Mouse (Mus musculus) limb, embryonic 15.5 days (tissue): ENCODE data around the gene Rsc1a1. TPM values are rescaled to one million over a fixed set of nuclear protein-coding genes. Genes with fewer than 3 reads are reported as not detected.

Experiments
- ATAC-seq: fragments of 200-750 bp; cut with Nextera tagmentation; 2 replicates; pipeline ENCODE4 v1.8.0; 2017; ENCODE audit warnings: low read depth, moderate TSS enrichment; ENCODE audit not compliant: insufficient number of reproducible peaks, low FRiP score, low TSS enrichment
- H3K27ac ChIP-seq: fragments of 300-500 bp; sonication (generic); 2 replicates; pipeline ENCODE4 v1.5.1; 2015; ENCODE audit warnings: moderate library complexity, mild to moderate bottlenecking, inconsistent platforms
- H3K27me3 ChIP-seq: fragments of 300-500 bp; sonication (generic); 2 replicates; pipeline ENCODE4 v1.6.1; 2015; ENCODE audit warnings: inconsistent platforms
- H3K36me3 ChIP-seq: fragments of 300-500 bp; sonication (generic); 2 replicates; pipeline ENCODE4 v1.6.1; 2015; ENCODE audit warnings: inconsistent platforms
- H3K4me1 ChIP-seq: fragments of 300-500 bp; sonication (generic); 2 replicates; pipeline ENCODE4 v1.6.1; 2015; ENCODE audit warnings: inconsistent platforms
- H3K4me2 ChIP-seq: fragments of 300-500 bp; sonication (generic); 2 replicates; pipeline ENCODE4 v1.6.1; 2015; ENCODE audit warnings: mild to moderate bottlenecking, inconsistent platforms
- H3K4me3 ChIP-seq: fragments of 300-500 bp; sonication (generic); 2 replicates; pipeline ENCODE4 v1.5.1; 2015; ENCODE audit warnings: mild to moderate bottlenecking, inconsistent platforms
- H3K9ac ChIP-seq: fragments of 300-500 bp; sonication (generic); 2 replicates; pipeline ENCODE4 v1.6.1; 2015; ENCODE audit warnings: inconsistent platforms
- H3K9me3 ChIP-seq: fragments of 300-500 bp; sonication (generic); 2 replicates; pipeline ENCODE4 v1.6.1; 2016; ENCODE audit warnings: inconsistent platforms
- WGBS: fragments of 180-500 bp; shearing (Covaris S2); methylation state at CpG from one replicate; pipeline ENCODE4 v1.1.7; 2015; 5-methylcytosine and 5-hydroxymethylcytosine counted together
- polyA plus RNA-seq: library from polyadenylated mRNA; unstranded; fragments of >200 nt; fragmentation: Nextera tagmentation; extraction: Ambion mirVana; gene quantifications from 2 replicates; pipeline ENCODE4 v1.2.1, GENCODE M21; 2015

Rsc1a1 gene
- polyA plus RNA-seq, 1 experiment from 2014 or later, result 0.45 TPM

- Histone ChIP-seq H3K27ac (no peak overlapping the region), H3K9ac (no peak overlapping the region)
- WGBS, result 88% methylated on average over 6 of the region's 6 CpGs
Observed at GRCm38 (mm10) chr4:141651286-141651685, 34.1 kb downstream of the Rsc1a1 start.

GRCm38 (mm10) chr4:141649244-141649643 lies 36.2 kb downstream of the Rsc1a1 start:
- Histone ChIP-seq H3K4me2 (peak overlapping the region; percentile 29), H3K9ac (no peak overlapping the region), H3K36me3 (peaks cover 27% of the 10 kb centered on the region), H3K9me3 (no peaks in the 10 kb centered on the region), H3K4me1 (peaks cover 29% of the 10 kb centered on the region; the same call in 1 of the 2 replicates), H3K27ac (peak overlapping the region; percentile 73), H3K27me3 (no peaks in the 10 kb centered on the region), H3K4me3 (no peak overlapping the region)
- no peak for ATAC-seq
- WGBS, result 60% methylated on average over 6 of the region's 6 CpGs

More at GRCm38 (mm10) chr4:141651286-141651685, 34.1 kb downstream of the Rsc1a1 start:
- Histone ChIP-seq H3K4me3 (no peak overlapping the region), H3K36me3 (peaks cover 28% of the 10 kb centered on the region), H3K4me2 (no peak overlapping the region), H3K9me3 (no peaks in the 10 kb centered on the region), H3K27me3 (no peaks in the 10 kb centered on the region), H3K4me1 (peaks cover 29% of the 10 kb centered on the region; the same call in 1 of the 2 replicates)
- no peak for ATAC-seq

- H3K9me3 ChIP-seq, result no peaks in the 10 kb centered on the region
- WGBS, result 88% methylated on average over 5 of the region's 5 CpGs
- H3K4me3 ChIP-seq, result no peak overlapping the region
- H3K4me2 ChIP-seq, result no peak overlapping the region
- no peaks in the 10 kb centered on the region for H3K27me3 ChIP-seq
- no peak for ATAC-seq
- H3K36me3 ChIP-seq, result peaks cover 27% of the 10 kb centered on the region
- H3K9ac ChIP-seq, result no peak overlapping the region
- H3K4me1 ChIP-seq, result peaks cover 37% of the 10 kb centered on the region; the same call in 1 of the 2 replicates
- peak overlapping the region; percentile 73; the same call in 1 of the 2 replicates for H3K27ac ChIP-seq
Observed at GRCm38 (mm10) chr4:141648262-141648661, 37.1 kb downstream of the Rsc1a1 start.

GRCm38 (mm10) chr4:141647187-141647586 lies 38.2 kb downstream of the Rsc1a1 start:
- no peak for ATAC-seq

GRCm38 (mm10) chr4:141645988-141646387 lies 39.4 kb downstream of the Rsc1a1 start:
- Histone ChIP-seq H3K4me2 (no peak overlapping the region), H3K36me3 (peaks cover 35% of the 10 kb centered on the region), H3K27me3 (no peaks in the 10 kb centered on the region), H3K9me3 (no peaks in the 10 kb centered on the region), H3K4me1 (peaks cover 34% of the 10 kb centered on the region; the same call in 1 of the 2 replicates), H3K9ac (no peak overlapping the region), H3K27ac (no peak overlapping the region), H3K4me3 (no peak overlapping the region)
- no peak for ATAC-seq
- WGBS, result 91% methylated on average over 8 of the region's 8 CpGs

More at GRCm38 (mm10) chr4:141647187-141647586, 38.2 kb downstream of the Rsc1a1 start:
- 74% methylated on average over 3 of the region's 3 CpGs for WGBS
- H3K4me1 ChIP-seq, result peaks cover 37% of the 10 kb centered on the region; the same call in 1 of the 2 replicates
- H3K27me3 ChIP-seq, result no peaks in the 10 kb centered on the region
- peaks cover 28% of the 10 kb centered on the region for H3K36me3 ChIP-seq
- no peaks in the 10 kb centered on the region for H3K9me3 ChIP-seq
- H3K4me3 ChIP-seq, result no peak overlapping the region
- H3K9ac ChIP-seq, result no peak overlapping the region
- no peak overlapping the region for H3K27ac ChIP-seq
- no peak overlapping the region for H3K4me2 ChIP-seq

GRCm38 (mm10) chr4:141643118-141643855 lies 42.1 kb downstream of the Rsc1a1 start:
- Histone ChIP-seq H3K9ac (no peak overlapping the region), H3K36me3 (peaks cover 51% of the 10 kb centered on the region), H3K4me1 (peaks cover 10% of the 10 kb centered on the region; the same call in 1 of the 2 replicates), H3K27ac (peak overlapping the region; percentile 68), H3K27me3 (no peaks in the 10 kb centered on the region), H3K4me2 (no peak overlapping the region), H3K4me3 (no peak overlapping the region), H3K9me3 (no peaks in the 10 kb centered on the region)
- 0 out of 2 replicates have a peak, but pooled peaks have one; percentile 23 for ATAC-seq
- 60% methylated on average over 7 of the region's 7 CpGs for WGBS

- H3K27ac ChIP-seq, result no peak overlapping the region
- H3K36me3 ChIP-seq, result peaks cover 56% of the 10 kb centered on the region
- WGBS, result 88% methylated on average over 25 of the region's 25 CpGs
Observed at GRCm38 (mm10) chr4:141641961-141642811, 43.2 kb downstream of the Rsc1a1 start.

GRCm38 (mm10) chr4:141641353-141641771 lies 44.0 kb downstream of the Rsc1a1 start:
- H3K9ac ChIP-seq, result no peak overlapping the region
- H3K4me1 ChIP-seq, result peaks cover 8% of the 10 kb centered on the region; the same call in 1 of the 2 replicates
- no peaks in the 10 kb centered on the region for H3K27me3 ChIP-seq
- ATAC-seq, result no peak; the same call in 1 of the 2 replicates
- H3K4me3 ChIP-seq, result no peak overlapping the region
- WGBS, result 85% methylated on average over 7 of the region's 7 CpGs
- no peak overlapping the region for H3K27ac ChIP-seq
- H3K4me2 ChIP-seq, result no peak overlapping the region
- H3K9me3 ChIP-seq, result no peaks in the 10 kb centered on the region
- peaks cover 59% of the 10 kb centered on the region for H3K36me3 ChIP-seq

More at GRCm38 (mm10) chr4:141641961-141642811, 43.2 kb downstream of the Rsc1a1 start:
- Histone ChIP-seq H3K9ac (no peak overlapping the region), H3K4me1 (peaks cover 8% of the 10 kb centered on the region; the same call in 1 of the 2 replicates), H3K9me3 (no peaks in the 10 kb centered on the region), H3K4me2 (no peak overlapping the region), H3K4me3 (no peak overlapping the region), H3K27me3 (no peaks in the 10 kb centered on the region)
- ATAC-seq, result no peak

GRCm38 (mm10) chr4:141639474-141639873 lies 45.9 kb downstream of the Rsc1a1 start:
- no peaks in the 10 kb centered on the region for H3K9me3 ChIP-seq
- WGBS, result 78% methylated on average over 11 of the region's 11 CpGs
- no peak overlapping the region for H3K27ac ChIP-seq
- no peak overlapping the region for H3K9ac ChIP-seq
- peaks cover 8% of the 10 kb centered on the region; the same call in 1 of the 2 replicates for H3K4me1 ChIP-seq
- H3K4me2 ChIP-seq, result no peak overlapping the region
- H3K27me3 ChIP-seq, result no peaks in the 10 kb centered on the region
- peaks cover 76% of the 10 kb centered on the region for H3K36me3 ChIP-seq
- H3K4me3 ChIP-seq, result no peak overlapping the region
- ATAC-seq, result no peak

- no peak overlapping the region for H3K4me3 ChIP-seq
- no peaks in the 10 kb centered on the region for H3K9me3 ChIP-seq
- WGBS, result 96% methylated on average over 5 of the region's 5 CpGs
- H3K9ac ChIP-seq, result no peak overlapping the region
- H3K36me3 ChIP-seq, result peaks cover 91% of the 10 kb centered on the region
- ATAC-seq, result no peak
- no peak overlapping the region for H3K4me2 ChIP-seq
- H3K27me3 ChIP-seq, result no peaks in the 10 kb centered on the region
- no peak overlapping the region for H3K27ac ChIP-seq
- H3K4me1 ChIP-seq, result no peaks in the 10 kb centered on the region
Observed at GRCm38 (mm10) chr4:141636693-141637092, 48.7 kb downstream of the Rsc1a1 start.

GRCm38 (mm10) chr4:141635991-141636390 lies 49.4 kb downstream of the Rsc1a1 start:
- Histone ChIP-seq H3K36me3 (peaks cover 91% of the 10 kb centered on the region), H3K27me3 (no peaks in the 10 kb centered on the region), H3K9me3 (no peaks in the 10 kb centered on the region), H3K4me3 (no peak overlapping the region), H3K9ac (no peak overlapping the region), H3K4me2 (no peak overlapping the region), H3K4me1 (no peaks in the 10 kb centered on the region), H3K27ac (no peak overlapping the region)
- no peak for ATAC-seq
- WGBS, result 58% methylated on average over 9 of the region's 9 CpGs
